Mouse (Mus musculus): ENCODE measurements around the gene Tnfrsf14. TPM values are rescaled to one million over a fixed set of nuclear protein-coding genes. Genes with fewer than 3 reads are reported as not detected.

Gene Tnfrsf14
- total and polyA plus RNA-seq, 3 experiments: 7.2 to 131 (median 27.7) TPM

DNA sequence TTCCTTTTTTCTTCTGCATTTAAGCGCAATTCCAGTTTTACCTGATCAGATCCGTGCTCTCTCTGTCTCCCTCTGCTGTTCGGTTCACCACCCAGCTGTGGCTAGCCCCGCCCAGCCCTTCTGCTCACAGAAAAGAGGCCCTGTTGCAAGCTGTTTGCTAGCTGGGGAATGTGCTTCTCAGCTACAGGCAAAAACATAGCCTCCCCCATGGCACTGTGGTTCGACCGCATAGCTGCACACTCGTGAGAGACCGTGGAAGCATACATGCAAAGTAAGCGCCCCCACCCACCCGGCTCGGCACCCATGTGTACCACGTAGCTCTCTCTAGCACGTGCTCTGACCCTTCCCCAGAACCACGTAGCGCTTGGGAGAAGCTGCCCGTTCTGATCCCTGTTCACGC, 20.5 kb downstream of the Tnfrsf14 start:
- peak overlapping the region; percentile 40; the same call in 1 of the 2 replicates for H3K4me3 ChIP-seq (ENCODE audit: low read depth, low read length)

GRCm38 (mm10) chr4:154904185-154905071, 23.9 kb downstream of the Tnfrsf14 start:
- no peak for TF ChIP-seq GATA1 (IDR thresholded peaks at IDR 0.05; ENCODE audit: borderline replicate concordance, low read length)
- TF ChIP-seq TAL1 (conservative IDR thresholded peaks at IDR 0.05; ENCODE audit: low read depth, low read length): no peak
- no peak for TF ChIP-seq CTCF (IDR thresholded peaks at IDR 0.05; ENCODE audit: low read depth, low read length)
- TF ChIP-seq GATA2 (IDR thresholded peaks at IDR 0.05; ENCODE audit: borderline replicate concordance, low read depth, low read length): no peak
- no peak for TF ChIP-seq POLR2AphosphoS5 (IDR thresholded peaks at IDR 0.05; ENCODE audit: insufficient replicate concordance, low read depth, low read length)
- peak; percentile 95 for ATAC-seq (ENCODE audit: extremely low read depth, insufficient number of reproducible peaks, low FRiP score, poor library complexity, severe bottlenecking)
- DNase-seq (ENCODE audit: low spot score): peak; percentile 85
- Histone ChIP-seq H3K4me3 (ENCODE audit: low read depth, low read length) (peak overlapping the region; percentile 70), H3K27me3 (ENCODE audit: insufficient read depth, low read length) (peaks cover 18% of the 10 kb centered on the region), H3K9me3 (replicated peaks) (no peaks in the 10 kb centered on the region), H3K36me3 (replicated peaks) (peaks cover 2% of the 10 kb centered on the region), H3K4me1 (ENCODE audit: insufficient read depth, low read depth, low read length) (peaks cover 33% of the 10 kb centered on the region)

More for the DNA sequence above, 20.5 kb downstream of the Tnfrsf14 start:
- H3K27me3 ChIP-seq (ENCODE audit: insufficient read depth, low read length): no peaks in the 10 kb centered on the region
- H3K36me3 ChIP-seq (replicated peaks): peaks cover 2% of the 10 kb centered on the region
- DNase-seq (ENCODE audit: low spot score) (peak; percentile 51), ATAC-seq (ENCODE audit: extremely low read depth, insufficient number of reproducible peaks, low FRiP score, poor library complexity, severe bottlenecking) (peak; percentile 43; the same call in 1 of the 2 replicates)
- peaks cover 53% of the 10 kb centered on the region for H3K4me1 ChIP-seq (ENCODE audit: insufficient read depth, low read depth, low read length)
- TF ChIP-seq CTCF (IDR thresholded peaks at IDR 0.05; ENCODE audit: low read depth, low read length) (no peak), POLR2AphosphoS5 (IDR thresholded peaks at IDR 0.05; ENCODE audit: insufficient replicate concordance, low read depth, low read length) (no peak), TAL1 (conservative IDR thresholded peaks at IDR 0.05; ENCODE audit: low read depth, low read length) (no peak), GATA2 (IDR thresholded peaks at IDR 0.05; ENCODE audit: borderline replicate concordance, low read depth, low read length) (no peak), GATA1 (IDR thresholded peaks at IDR 0.05; ENCODE audit: borderline replicate concordance, low read length) (no peak)
- H3K9me3 ChIP-seq (replicated peaks): no peaks in the 10 kb centered on the region

GRCm38 (mm10) chr4:154902371-154902770, 26.0 kb downstream of the Tnfrsf14 start:
- Histone ChIP-seq H3K4me1 (ENCODE audit: insufficient read depth, low read depth, low read length) (peaks cover 27% of the 10 kb centered on the region), H3K9me3 (replicated peaks) (no peaks in the 10 kb centered on the region), H3K27me3 (ENCODE audit: insufficient read depth, low read length) (peaks cover 38% of the 10 kb centered on the region), H3K36me3 (replicated peaks) (no peaks in the 10 kb centered on the region), H3K4me3 (ENCODE audit: low read depth, low read length) (no peak overlapping the region)
- no peak for DNase-seq (ENCODE audit: low spot score)
- TF ChIP-seq POLR2AphosphoS5 (IDR thresholded peaks at IDR 0.05; ENCODE audit: insufficient replicate concordance, low read depth, low read length): no peak
- no peak for TF ChIP-seq TAL1 (conservative IDR thresholded peaks at IDR 0.05; ENCODE audit: low read depth, low read length)
- TF ChIP-seq GATA2 (IDR thresholded peaks at IDR 0.05; ENCODE audit: borderline replicate concordance, low read depth, low read length): no peak
- no peak for TF ChIP-seq GATA1 (IDR thresholded peaks at IDR 0.05; ENCODE audit: borderline replicate concordance, low read length)
- no peak for TF ChIP-seq CTCF (IDR thresholded peaks at IDR 0.05; ENCODE audit: low read depth, low read length)
- no peak for ATAC-seq (ENCODE audit: extremely low read depth, insufficient number of reproducible peaks, low FRiP score, poor library complexity, severe bottlenecking)

GRCm38 (mm10) chr4:154898506-154899446, 29.6 kb downstream of the Tnfrsf14 start, which contains the start of gene Fam213b:
Gene Fam213b (minus strand): TSS chr4:154899135.
- no peak for DNase-seq (ENCODE audit: low spot score)
- Histone ChIP-seq H3K27me3 (ENCODE audit: insufficient read depth, low read length) (peaks cover 65% of the 10 kb centered on the region), H3K4me1 (ENCODE audit: insufficient read depth, low read depth, low read length) (peaks cover 10% of the 10 kb centered on the region; the same call in 1 of the 2 replicates), H3K4me3 (ENCODE audit: low read depth, low read length) (peak within 1 kb of the TSS; percentile 10; the same call in 1 of the 2 replicates), H3K9me3 (replicated peaks) (no peaks in the 10 kb centered on the region), H3K36me3 (replicated peaks) (no peaks in the 10 kb centered on the region)
- TF ChIP-seq TAL1 (conservative IDR thresholded peaks at IDR 0.05; ENCODE audit: low read depth, low read length): no peak
- TF ChIP-seq GATA1 (IDR thresholded peaks at IDR 0.05; ENCODE audit: borderline replicate concordance, low read length): no peak
- no peak for TF ChIP-seq CTCF (IDR thresholded peaks at IDR 0.05; ENCODE audit: low read depth, low read length)
- no peak for TF ChIP-seq POLR2AphosphoS5 (IDR thresholded peaks at IDR 0.05; ENCODE audit: insufficient replicate concordance, low read depth, low read length)
- TF ChIP-seq GATA2 (IDR thresholded peaks at IDR 0.05; ENCODE audit: borderline replicate concordance, low read depth, low read length): no peak
- ATAC-seq (ENCODE audit: extremely low read depth, insufficient number of reproducible peaks, low FRiP score, poor library complexity, severe bottlenecking): no peak

DNA sequence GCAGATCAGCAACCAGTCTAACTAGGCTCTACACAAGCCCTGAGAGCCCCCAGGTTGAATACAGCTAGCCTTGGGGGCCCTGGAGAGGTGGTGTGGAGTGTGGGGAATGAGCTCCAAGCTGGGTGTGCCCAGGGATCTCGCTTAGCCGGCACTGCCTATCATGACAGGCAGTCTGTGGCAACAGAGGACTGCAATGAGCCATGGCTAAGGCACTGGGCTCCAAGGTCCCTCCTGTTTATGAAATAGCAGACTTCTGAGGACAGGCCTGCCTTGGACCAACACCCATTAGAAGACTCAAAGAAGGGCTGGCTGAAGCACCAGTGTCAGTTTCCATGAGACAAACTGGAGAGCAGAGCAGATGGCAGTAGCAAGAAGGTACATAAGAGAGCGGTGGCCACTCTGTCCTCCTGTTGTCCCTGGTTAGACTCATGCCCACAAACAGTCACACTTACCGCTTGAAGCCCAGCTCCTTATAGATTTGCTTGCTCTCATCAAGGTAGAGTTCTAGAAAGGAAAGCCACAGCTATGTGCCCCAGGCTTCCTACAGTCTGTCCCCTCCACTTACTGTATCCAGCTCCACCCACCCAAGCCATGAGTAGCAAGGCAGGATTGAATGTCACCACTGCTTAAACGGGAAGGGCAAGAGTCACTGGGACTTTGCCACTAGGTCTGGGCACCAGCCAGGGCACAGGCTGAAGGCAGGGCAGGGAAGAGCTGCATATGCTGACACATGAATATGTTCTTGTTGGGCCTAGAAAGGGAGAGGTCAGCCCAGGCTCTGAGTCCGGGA, 30.5 kb downstream of the Tnfrsf14 start:
- Histone ChIP-seq H3K27me3 (ENCODE audit: insufficient read depth, low read length) (peaks cover 73% of the 10 kb centered on the region), H3K9me3 (replicated peaks) (no peaks in the 10 kb centered on the region), H3K4me1 (ENCODE audit: insufficient read depth, low read depth, low read length) (peaks cover 10% of the 10 kb centered on the region; the same call in 1 of the 2 replicates), H3K36me3 (replicated peaks) (no peaks in the 10 kb centered on the region), H3K4me3 (ENCODE audit: low read depth, low read length) (no peak overlapping the region)
- DNase-seq (ENCODE audit: low spot score) (no peak), ATAC-seq (ENCODE audit: extremely low read depth, insufficient number of reproducible peaks, low FRiP score, poor library complexity, severe bottlenecking) (no peak)
- TF ChIP-seq CTCF (IDR thresholded peaks at IDR 0.05; ENCODE audit: low read depth, low read length) (no peak), GATA2 (IDR thresholded peaks at IDR 0.05; ENCODE audit: borderline replicate concordance, low read depth, low read length) (no peak), TAL1 (conservative IDR thresholded peaks at IDR 0.05; ENCODE audit: low read depth, low read length) (no peak), GATA1 (IDR thresholded peaks at IDR 0.05; ENCODE audit: borderline replicate concordance, low read length) (no peak), POLR2AphosphoS5 (IDR thresholded peaks at IDR 0.05; ENCODE audit: insufficient replicate concordance, low read depth, low read length) (no peak)
